Mouse (Mus musculus) B cell, adult 62 days (primary cell): Measurements from ENCODE around the gene Arhgef5. TPM values are rescaled to one million over a fixed set of nuclear protein-coding genes. Genes with fewer than 3 reads are reported as not detected.

Experiments
- total RNA-seq: library from RNA; stranded (reverse); gene quantifications from 4 replicates; pipeline ENCODE4 v1.2.4, GENCODE M21; 2023

The Arhgef5 gene
- 0.19 to 1.0 TPM (median 0.39 TPM) in 3 of 4 replicates, not detected in the other for total RNA-seq

GRCm38 (mm10) chr6:43265363-43266041 lies at the start of gene Arhgef5:
TSS of gene Arhgef5 (plus strand) at chr6:43265582.

GRCm38 (mm10) chr6:43231255-43231654 lies 34.1 kb upstream of the Arhgef5 start, which contains the start of gene Olfr47:
TSS of gene Olfr47 (plus strand) at chr6:43231529.

GRCm38 (mm10) chr6:43309454-43309853 lies 44.1 kb downstream of the Arhgef5 start, which contains the start of gene Nobox:
TSS of gene Nobox (minus strand) at chr6:43309554.

Other genes with a start within 250 kb of the Arhgef5 start
- not detected in 4 replicates for gene Olfr441, start 159.2 kb upstream of the Arhgef5 start, total RNA-seq
- gene Olfr237-ps1, start 119.0 kb upstream of the Arhgef5 start, total RNA-seq, result not detected in 4 replicates
- not detected in 4 replicates for gene Olfr437, start 102.3 kb upstream of the Arhgef5 start, total RNA-seq
- not detected in 4 replicates for gene Olfr13, start 93.4 kb upstream of the Arhgef5 start, total RNA-seq
- gene Olfr435, start 68.4 kb upstream of the Arhgef5 start, total RNA-seq, result not detected in 4 replicates
- gene Olfr434, start 52.6 kb upstream of the Arhgef5 start, total RNA-seq, result not detected in 4 replicates
- not detected in 4 replicates for gene Olfr47, start 34.1 kb upstream of the Arhgef5 start, total RNA-seq
- 0.58 TPM in 1 of 4 replicates, not detected in the others for gene Nobox, start 44.0 kb downstream of the Arhgef5 start, total RNA-seq